Mouse (Mus musculus): ENCODE results near the gene Tnfrsf4. TPM values are rescaled to one million over a fixed set of nuclear protein-coding genes. Genes with fewer than 3 reads are reported as not detected.

The Tnfrsf4 gene
- polyA plus RNA-seq, 1 experiment from 2014 or later, result 0.50 TPM

DNA sequence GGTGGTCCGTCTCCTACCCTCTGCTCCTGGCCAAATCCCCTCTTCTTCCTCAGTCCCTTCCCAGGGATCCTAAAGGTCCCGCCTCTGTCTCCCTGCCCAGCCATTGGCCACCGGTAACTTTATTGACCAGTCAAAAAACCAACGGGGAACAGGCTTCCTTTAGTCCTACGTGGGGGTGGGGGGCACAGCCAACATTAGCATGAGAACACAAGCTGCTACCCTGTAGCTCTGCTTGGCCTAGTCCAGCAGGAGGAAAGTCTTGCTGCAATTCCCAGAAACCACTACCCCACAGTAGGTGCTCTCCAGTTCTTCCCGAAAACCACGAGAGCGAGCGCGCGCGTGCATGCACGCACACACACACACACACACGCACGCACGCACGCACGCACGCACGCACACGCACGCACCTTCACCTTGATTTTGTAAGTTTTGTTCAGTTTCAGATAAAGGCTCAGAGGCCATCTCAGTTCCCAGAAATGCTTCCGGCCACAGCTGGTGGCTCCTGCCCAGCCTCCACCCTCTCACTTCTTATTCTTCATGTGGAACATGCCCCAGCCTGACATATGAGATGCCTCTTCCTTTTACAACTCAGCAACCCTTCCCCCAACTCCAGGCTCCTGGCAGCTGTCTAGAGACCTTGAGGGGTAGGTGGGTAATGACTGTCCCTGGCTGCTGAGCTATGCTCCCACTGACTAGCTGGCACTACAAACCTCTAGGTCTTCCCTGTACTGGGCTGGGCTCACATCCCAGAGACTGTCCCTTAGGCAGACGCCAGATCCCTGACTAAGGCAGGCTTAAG is 18.1 kb downstream of the Tnfrsf4 start:
- Histone ChIP-seq H3K4me1 (replicated peaks; ENCODE audit: control insufficient read depth, insufficient read depth, low read length) (peaks cover 22% of the 10 kb centered on the region), H3K36me3 (ENCODE audit: control insufficient read depth, insufficient read depth, low read length) (peaks cover 16% of the 10 kb centered on the region; the same call in 1 of the 2 replicates), H3K9me3 (ENCODE audit: control insufficient read depth, low read length) (no peaks in the 10 kb centered on the region), H3K4me3 (ENCODE audit: low read depth, low read length) (peak overlapping the region; percentile 50), H3K4me2 (ENCODE audit: low read length) (peak overlapping the region; percentile 57), H3K9ac (ENCODE audit: low read length) (peak overlapping the region; percentile 50), H3K27ac (ENCODE audit: low read depth) (peak overlapping the region; percentile 90), H3K27me3 (replicated peaks; ENCODE audit: control insufficient read depth, insufficient read depth, low read length) (peaks cover 20% of the 10 kb centered on the region)
- ATAC-seq (replicated peaks; ENCODE audit: low FRiP score, low TSS enrichment, low read depth) (peak; percentile 87), DNase-seq (ENCODE audit: low spot score) (peak; percentile 85)
- WGBS, result 1% methylated on average over 24 of the region's 24 CpGs

DNA sequence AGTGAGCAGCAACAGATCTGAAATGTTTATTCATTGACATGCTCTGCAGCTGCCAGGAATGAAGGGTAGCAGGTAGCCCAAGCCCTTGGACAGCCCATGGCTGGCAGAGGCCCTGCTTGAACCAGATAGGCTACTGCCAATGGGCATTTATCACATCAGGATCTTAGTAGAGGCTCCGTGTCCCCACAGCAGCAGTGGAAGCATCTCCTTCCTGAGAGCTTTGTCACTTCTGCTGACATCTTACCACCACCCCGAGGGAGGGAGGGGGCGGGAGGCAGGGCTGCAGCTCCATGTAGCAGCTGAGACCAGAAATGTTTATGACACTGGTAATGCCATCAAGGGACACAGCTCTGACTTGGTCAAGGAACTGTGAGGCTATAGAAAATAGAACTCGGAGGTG is 19.2 kb downstream of the Tnfrsf4 start:
- WGBS, result 78% methylated on average over 4 of the region's 4 CpGs
- no peaks in the 10 kb centered on the region for H3K9me3 ChIP-seq (ENCODE audit: control insufficient read depth, low read length)
- H3K9ac ChIP-seq (ENCODE audit: low read length), result no peak overlapping the region
- no peak overlapping the region for H3K4me2 ChIP-seq (ENCODE audit: low read length)
- H3K36me3 ChIP-seq (ENCODE audit: control insufficient read depth, insufficient read depth, low read length), result peaks cover 10% of the 10 kb centered on the region; the same call in 1 of the 2 replicates
- H3K27ac ChIP-seq (ENCODE audit: low read depth), result 0 out of 2 replicates have a peak overlapping the region, but pooled peaks have one; percentile 90
- no peak overlapping the region for H3K4me3 ChIP-seq (ENCODE audit: low read depth, low read length)
- peaks cover 22% of the 10 kb centered on the region for H3K4me1 ChIP-seq (replicated peaks; ENCODE audit: control insufficient read depth, insufficient read depth, low read length)
- H3K27me3 ChIP-seq (replicated peaks; ENCODE audit: control insufficient read depth, insufficient read depth, low read length), result peaks cover 20% of the 10 kb centered on the region
- DNase-seq (ENCODE audit: low spot score) (no peak), ATAC-seq (replicated peaks; ENCODE audit: low FRiP score, low TSS enrichment, low read depth) (no peak)

DNA sequence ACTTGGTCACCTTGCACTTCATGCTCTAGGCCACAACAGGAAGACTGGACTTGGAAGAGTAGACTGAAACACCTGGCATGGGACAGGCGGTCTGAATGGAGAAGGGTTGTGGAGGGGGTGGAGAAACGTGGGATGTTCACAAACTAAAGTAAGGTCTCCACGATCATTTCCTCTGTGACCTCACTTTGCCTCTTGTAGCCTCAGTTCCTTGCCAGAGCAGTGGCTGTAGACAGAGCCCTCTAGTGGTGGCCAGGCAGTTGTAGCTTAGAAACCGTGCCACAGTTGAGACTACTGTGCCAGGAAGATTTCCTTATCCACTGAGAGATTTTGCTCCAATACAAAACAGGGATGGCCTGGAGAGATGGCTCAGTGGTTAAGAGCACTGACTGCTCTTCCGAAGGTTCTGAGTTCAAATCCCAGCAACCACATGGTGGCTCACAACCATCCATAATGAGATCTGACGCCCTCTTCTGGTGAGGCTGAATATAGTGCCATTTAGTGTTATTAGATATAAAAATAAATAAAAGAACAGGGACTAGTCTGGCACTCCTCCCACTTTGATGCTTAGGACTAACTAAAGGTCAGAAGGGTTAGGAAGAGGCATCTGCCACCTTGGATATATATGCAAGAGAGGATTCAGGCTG is 20.0 kb downstream of the Tnfrsf4 start:
- 45% methylated on average over 6 of the region's 6 CpGs for WGBS
- ATAC-seq (replicated peaks; ENCODE audit: low FRiP score, low TSS enrichment, low read depth), result no peak
- no peak for DNase-seq (ENCODE audit: low spot score)

DNA sequence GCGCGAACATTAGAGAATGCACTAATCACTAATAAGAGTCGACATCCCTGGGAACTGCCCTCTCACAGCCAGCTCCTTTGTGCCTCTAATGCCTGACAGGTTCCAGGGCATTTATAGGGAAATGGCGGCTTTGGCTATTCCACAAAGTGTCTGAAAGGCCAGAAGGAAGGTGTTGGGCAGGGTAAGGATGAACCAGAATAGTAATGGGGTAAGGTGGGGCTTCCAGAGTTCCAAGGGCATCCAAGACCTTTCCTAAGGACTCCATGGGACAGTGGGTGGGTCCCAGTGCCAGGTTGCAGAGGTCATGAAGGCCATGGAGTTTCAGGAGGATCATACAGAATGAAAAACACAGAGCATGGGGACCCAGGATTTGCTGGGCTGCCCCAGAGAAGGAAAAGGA is 20.7 kb downstream of the Tnfrsf4 start:
- Histone ChIP-seq H3K4me1 (replicated peaks; ENCODE audit: control insufficient read depth, insufficient read depth, low read length) (peaks cover 22% of the 10 kb centered on the region), H3K36me3 (ENCODE audit: control insufficient read depth, insufficient read depth, low read length) (peaks cover 4% of the 10 kb centered on the region; the same call in 1 of the 2 replicates), H3K27ac (ENCODE audit: low read depth) (no peak overlapping the region), H3K9ac (ENCODE audit: low read length) (no peak overlapping the region), H3K4me2 (ENCODE audit: low read length) (no peak overlapping the region), H3K9me3 (ENCODE audit: control insufficient read depth, low read length) (no peaks in the 10 kb centered on the region), H3K27me3 (replicated peaks; ENCODE audit: control insufficient read depth, insufficient read depth, low read length) (peaks cover 20% of the 10 kb centered on the region), H3K4me3 (ENCODE audit: low read depth, low read length) (no peak overlapping the region)
- 71% methylated on average over 4 of the region's 4 CpGs for WGBS
- DNase-seq (ENCODE audit: low spot score) (no peak), ATAC-seq (replicated peaks; ENCODE audit: low FRiP score, low TSS enrichment, low read depth) (no peak)

More for the DNA sequence above, 20.0 kb downstream of the Tnfrsf4 start:
- Histone ChIP-seq H3K9ac (ENCODE audit: low read length) (no peak overlapping the region), H3K36me3 (ENCODE audit: control insufficient read depth, insufficient read depth, low read length) (peaks cover 6% of the 10 kb centered on the region; the same call in 1 of the 2 replicates), H3K27ac (ENCODE audit: low read depth) (no peak overlapping the region), H3K4me1 (replicated peaks; ENCODE audit: control insufficient read depth, insufficient read depth, low read length) (peaks cover 22% of the 10 kb centered on the region), H3K27me3 (replicated peaks; ENCODE audit: control insufficient read depth, insufficient read depth, low read length) (peaks cover 20% of the 10 kb centered on the region), H3K9me3 (ENCODE audit: control insufficient read depth, low read length) (no peaks in the 10 kb centered on the region), H3K4me3 (ENCODE audit: low read depth, low read length) (no peak overlapping the region), H3K4me2 (ENCODE audit: low read length) (no peak overlapping the region)

DNA sequence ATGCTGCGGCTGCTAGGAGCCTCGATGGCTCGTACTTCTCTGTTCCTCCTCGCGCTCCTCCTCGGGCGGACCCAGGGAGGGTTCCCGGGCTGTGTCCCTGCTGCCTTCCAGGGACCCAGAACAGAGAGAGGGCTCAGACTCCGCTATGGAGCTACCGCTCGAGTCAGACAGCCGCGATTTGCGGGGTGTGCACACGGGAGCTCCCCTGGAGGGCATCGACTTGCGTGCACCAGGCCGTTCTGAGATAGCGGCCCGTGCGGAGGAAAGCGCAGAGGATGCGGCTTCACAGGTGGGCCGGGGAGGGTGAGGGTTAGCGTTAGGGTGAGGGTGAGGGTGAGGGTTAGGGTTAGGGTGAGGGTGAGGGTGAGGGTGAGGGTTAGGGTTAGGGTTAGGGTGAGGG is 21.3 kb downstream of the Tnfrsf4 start:
- Histone ChIP-seq H3K27ac (ENCODE audit: low read depth) (no peak overlapping the region), H3K9ac (ENCODE audit: low read length) (0 out of 2 replicates have a peak overlapping the region, but pooled peaks have one; percentile 10), H3K4me2 (ENCODE audit: low read length) (peak overlapping the region; percentile 20; the same call in 1 of the 2 replicates), H3K27me3 (replicated peaks; ENCODE audit: control insufficient read depth, insufficient read depth, low read length) (peaks cover 20% of the 10 kb centered on the region), H3K9me3 (ENCODE audit: control insufficient read depth, low read length) (no peaks in the 10 kb centered on the region), H3K36me3 (ENCODE audit: control insufficient read depth, insufficient read depth, low read length) (no peaks in the 10 kb centered on the region; the same call in 1 of the 2 replicates), H3K4me1 (replicated peaks; ENCODE audit: control insufficient read depth, insufficient read depth, low read length) (peaks cover 22% of the 10 kb centered on the region), H3K4me3 (ENCODE audit: low read depth, low read length) (peak overlapping the region; percentile 8; the same call in 1 of the 2 replicates)
- no peak for ATAC-seq (replicated peaks; ENCODE audit: low FRiP score, low TSS enrichment, low read depth)
- WGBS, result 11% methylated on average over 25 of the region's 25 CpGs
- no peak for DNase-seq (ENCODE audit: low spot score)

DNA sequence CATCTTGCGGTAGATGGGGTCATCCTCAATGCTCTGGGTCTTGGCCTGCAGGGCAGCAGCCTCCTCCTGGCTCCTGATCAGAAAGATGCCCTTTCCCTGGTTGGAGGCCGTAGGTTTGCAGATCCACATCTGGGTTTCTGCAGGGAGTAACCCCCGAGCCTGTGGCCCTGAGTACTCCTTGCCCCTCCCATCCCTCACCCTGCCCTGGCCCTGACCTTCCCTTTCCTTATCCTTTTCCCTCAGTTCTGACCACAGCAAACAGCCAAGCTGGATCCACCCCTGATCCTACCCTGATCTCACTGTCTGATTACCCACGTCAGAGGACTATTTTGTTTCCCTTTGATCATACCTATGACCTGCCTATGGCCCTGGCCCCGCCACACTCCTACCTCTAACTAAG is 31.1 kb downstream of the Tnfrsf4 start:
- Histone ChIP-seq H3K9me3 (ENCODE audit: control insufficient read depth, low read length) (no peaks in the 10 kb centered on the region), H3K4me3 (ENCODE audit: low read depth, low read length) (no peak overlapping the region), H3K9ac (ENCODE audit: low read length) (no peak overlapping the region), H3K27ac (ENCODE audit: low read depth) (no peak overlapping the region), H3K27me3 (replicated peaks; ENCODE audit: control insufficient read depth, insufficient read depth, low read length) (no peaks in the 10 kb centered on the region), H3K4me1 (replicated peaks; ENCODE audit: control insufficient read depth, insufficient read depth, low read length) (no peaks in the 10 kb centered on the region), H3K4me2 (ENCODE audit: low read length) (no peak overlapping the region), H3K36me3 (ENCODE audit: control insufficient read depth, insufficient read depth, low read length) (no peaks in the 10 kb centered on the region)
- ATAC-seq (replicated peaks; ENCODE audit: low FRiP score, low TSS enrichment, low read depth), result no peak; the same call in 1 of the 2 replicates
- no peak for DNase-seq (ENCODE audit: low spot score)
- WGBS, result 50% methylated on average over 5 of the region's 5 CpGs

DNA sequence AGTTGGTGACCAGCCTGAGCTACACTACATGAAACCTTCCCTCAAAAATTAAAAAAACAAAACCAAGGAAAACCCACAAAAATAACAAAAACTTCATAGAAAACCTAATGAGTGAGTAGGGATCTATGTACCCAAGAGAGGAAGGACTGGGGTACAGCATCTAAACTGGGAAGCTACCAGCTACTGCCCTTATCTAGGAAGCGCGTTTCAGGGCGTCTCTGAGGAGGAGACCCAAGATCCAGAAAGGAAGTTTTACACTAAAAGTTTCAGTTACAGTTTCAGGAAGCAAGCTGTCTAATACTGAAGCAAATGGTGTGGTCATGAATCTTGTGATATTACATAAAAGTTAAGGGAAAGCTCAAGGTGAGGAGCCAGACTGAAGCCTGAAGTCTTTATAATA is 36.1 kb downstream of the Tnfrsf4 start:
- WGBS, result 66% methylated on average over 3 of the region's 3 CpGs
- H3K27ac ChIP-seq (ENCODE audit: low read depth), result no peak overlapping the region
- no peaks in the 10 kb centered on the region for H3K27me3 ChIP-seq (replicated peaks; ENCODE audit: control insufficient read depth, insufficient read depth, low read length)
- H3K4me3 ChIP-seq (ENCODE audit: low read depth, low read length), result no peak overlapping the region
- DNase-seq (ENCODE audit: low spot score), result no peak
- no peak overlapping the region for H3K4me2 ChIP-seq (ENCODE audit: low read length)
- no peaks in the 10 kb centered on the region for H3K36me3 ChIP-seq (ENCODE audit: control insufficient read depth, insufficient read depth, low read length)
- no peaks in the 10 kb centered on the region for H3K4me1 ChIP-seq (replicated peaks; ENCODE audit: control insufficient read depth, insufficient read depth, low read length)
- ATAC-seq (replicated peaks; ENCODE audit: low FRiP score, low TSS enrichment, low read depth), result no peak
- H3K9ac ChIP-seq (ENCODE audit: low read length), result no peak overlapping the region
- H3K9me3 ChIP-seq (ENCODE audit: control insufficient read depth, low read length), result no peaks in the 10 kb centered on the region

DNA sequence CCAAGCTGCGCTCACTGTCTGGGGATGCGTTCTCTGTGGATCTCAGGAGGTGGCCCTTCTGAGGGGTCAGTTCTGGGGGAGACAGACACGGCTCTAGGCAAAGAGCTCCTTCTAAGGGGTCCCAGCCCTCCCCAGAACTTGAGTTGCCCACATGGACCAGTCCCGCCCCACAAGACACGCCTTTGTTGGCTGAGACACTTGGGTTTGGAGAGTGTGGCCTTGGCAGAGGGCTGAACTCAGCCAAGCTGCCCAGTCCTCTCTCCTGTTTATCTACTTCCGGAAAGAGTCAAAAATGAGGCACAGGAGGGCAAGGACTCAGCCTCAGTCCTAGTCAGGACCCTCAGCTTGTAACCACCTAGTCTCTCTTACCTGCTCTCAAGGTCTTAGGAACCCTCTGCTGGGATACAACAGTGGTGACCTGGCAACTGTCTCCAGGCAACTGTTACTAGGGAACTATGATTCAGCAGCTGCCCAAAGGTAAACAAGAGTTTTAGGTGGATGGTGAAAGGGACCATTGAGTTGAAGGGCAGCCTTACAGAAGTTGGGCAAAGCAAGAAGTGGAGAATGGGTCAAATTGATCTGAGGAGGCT is 36.8 kb downstream of the Tnfrsf4 start:
- no peaks in the 10 kb centered on the region for H3K9me3 ChIP-seq (ENCODE audit: control insufficient read depth, low read length)
- 63% methylated on average over 6 of the region's 6 CpGs for WGBS
- peak; percentile 22; the same call in 1 of the 2 replicates for ATAC-seq (replicated peaks; ENCODE audit: low FRiP score, low TSS enrichment, low read depth)

More for the DNA sequence above, 36.8 kb downstream of the Tnfrsf4 start:
- Histone ChIP-seq H3K9ac (ENCODE audit: low read length) (no peak overlapping the region), H3K4me3 (ENCODE audit: low read depth, low read length) (no peak overlapping the region), H3K27me3 (replicated peaks; ENCODE audit: control insufficient read depth, insufficient read depth, low read length) (no peaks in the 10 kb centered on the region), H3K27ac (ENCODE audit: low read depth) (no peak overlapping the region), H3K4me2 (ENCODE audit: low read length) (no peak overlapping the region), H3K4me1 (replicated peaks; ENCODE audit: control insufficient read depth, insufficient read depth, low read length) (no peaks in the 10 kb centered on the region), H3K36me3 (ENCODE audit: control insufficient read depth, insufficient read depth, low read length) (no peaks in the 10 kb centered on the region)
- DNase-seq (ENCODE audit: low spot score), result no peak
